Mouse (Mus musculus) T-cell, adult 2 months (primary cell): Measurements from ENCODE around the gene Ciapin1.

Experiments used
- DNase-seq: peaks from one replicate; pipeline ENCODE4 v3.0.0; 2022; ENCODE audit warnings: low spot score

The Ciapin1 gene

GRCm38 (mm10) chr8:94837662-94838574 is at the start of gene Ciapin1, which contains the start of gene Coq9:
Gene Ciapin1 (minus strand): TSS chr8:94838358.
Gene Coq9 (plus strand): TSS chr8:94838321.
- DNase-seq: peak; percentile 96

GRCm38 (mm10) chr8:94880742-94881141 is 42.6 kb upstream of the Ciapin1 start:
- DNase-seq: no peak

- DNase-seq: no peak
Observed at GRCm38 (mm10) chr8:94876820-94877219, 38.7 kb upstream of the Ciapin1 start.

- peak; percentile 65 for DNase-seq
Observed at GRCm38 (mm10) chr8:94876197-94876730, 38.1 kb upstream of the Ciapin1 start, which contains the start of gene Dok4. Gene Dok4 (minus strand): TSS chr8:94876330.

- no peak for DNase-seq
Observed at GRCm38 (mm10) chr8:94875871-94876150, 37.7 kb upstream of the Ciapin1 start.

- no peak for DNase-seq
Observed at GRCm38 (mm10) chr8:94875096-94875870, 37.1 kb upstream of the Ciapin1 start.

GRCm38 (mm10) chr8:94874358-94874757 is 36.2 kb upstream of the Ciapin1 start:
- DNase-seq: peak; percentile 62

- no peak for DNase-seq
Observed at GRCm38 (mm10) chr8:94872576-94872975, 34.4 kb upstream of the Ciapin1 start.

GRCm38 (mm10) chr8:94872156-94872555 is 34.0 kb upstream of the Ciapin1 start:
- no peak for DNase-seq

GRCm38 (mm10) chr8:94871108-94871894 is 33.1 kb upstream of the Ciapin1 start:
- peak; percentile 55 for DNase-seq

DNA sequence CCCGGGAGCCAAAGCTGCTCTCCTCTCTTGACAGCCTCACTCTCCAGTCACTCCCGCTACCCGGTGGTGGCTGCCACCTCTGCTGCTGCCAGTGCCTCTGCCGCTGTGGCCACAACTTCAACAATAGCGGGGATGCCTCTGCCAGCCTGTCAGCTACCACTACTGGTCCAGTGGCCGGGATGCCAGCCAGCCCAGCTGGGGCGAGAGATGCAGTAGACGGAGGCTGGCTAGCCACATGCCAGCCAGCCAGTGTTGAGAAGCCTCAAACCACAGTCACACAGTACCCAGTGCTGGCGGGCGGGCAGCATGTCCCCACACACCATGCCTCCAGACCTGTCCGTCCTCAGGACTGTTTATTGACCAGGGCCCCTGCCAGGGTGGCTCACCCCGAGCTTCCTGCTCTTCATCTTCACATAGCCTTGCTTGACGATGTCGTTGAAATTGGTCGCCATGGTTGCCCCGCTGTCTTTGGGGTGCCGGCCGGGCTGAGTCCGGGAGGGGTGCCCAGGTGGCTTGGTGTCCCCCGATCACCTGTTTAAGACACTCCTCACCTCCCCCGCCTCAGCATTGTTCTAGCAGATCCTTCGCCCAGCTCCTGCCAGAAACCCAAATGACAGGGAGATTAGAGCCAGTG is 32.4 kb upstream of the Ciapin1 start:
- DNase-seq: peak; percentile 7

DNA sequence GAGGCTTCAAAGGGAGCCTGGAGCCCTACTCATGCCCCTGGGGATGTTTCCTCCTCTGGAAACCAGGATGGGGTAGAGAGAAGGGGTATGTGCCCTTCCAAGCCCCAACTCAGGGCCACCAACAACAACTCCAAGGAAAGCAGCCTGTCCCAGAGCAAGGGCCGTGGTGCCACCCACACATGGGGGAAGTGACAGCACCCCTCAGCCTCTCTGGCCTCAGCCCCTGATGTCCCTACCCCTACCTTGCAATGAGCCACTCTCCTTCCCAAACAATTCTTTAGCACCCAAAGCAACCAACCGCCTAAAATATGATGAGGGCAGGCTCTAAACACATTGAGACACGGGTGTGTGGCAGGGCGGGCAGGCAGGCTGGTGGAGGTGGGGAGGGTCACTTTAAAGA is 31.8 kb upstream of the Ciapin1 start:
- DNase-seq: no peak

DNA sequence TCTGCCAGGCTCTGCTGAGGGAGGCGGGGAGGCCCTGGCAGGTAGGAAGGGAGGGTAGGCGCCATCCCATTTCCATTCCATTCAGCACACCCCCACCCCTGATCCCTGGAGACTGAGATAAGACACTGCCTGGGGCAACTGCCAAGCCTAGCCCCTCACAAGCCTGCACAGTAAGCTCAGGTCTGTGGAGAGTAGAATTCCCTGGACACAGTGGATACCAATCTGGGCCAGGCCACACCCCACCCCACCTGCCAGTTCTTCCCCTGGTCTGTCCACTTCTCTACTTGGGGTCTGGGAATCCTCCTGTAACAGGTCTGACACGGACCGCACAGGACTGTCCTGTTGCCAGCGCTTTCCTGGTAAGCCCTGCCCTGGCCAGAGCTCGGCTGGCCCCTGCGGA is 31.0 kb upstream of the Ciapin1 start:
- no peak for DNase-seq

DNA sequence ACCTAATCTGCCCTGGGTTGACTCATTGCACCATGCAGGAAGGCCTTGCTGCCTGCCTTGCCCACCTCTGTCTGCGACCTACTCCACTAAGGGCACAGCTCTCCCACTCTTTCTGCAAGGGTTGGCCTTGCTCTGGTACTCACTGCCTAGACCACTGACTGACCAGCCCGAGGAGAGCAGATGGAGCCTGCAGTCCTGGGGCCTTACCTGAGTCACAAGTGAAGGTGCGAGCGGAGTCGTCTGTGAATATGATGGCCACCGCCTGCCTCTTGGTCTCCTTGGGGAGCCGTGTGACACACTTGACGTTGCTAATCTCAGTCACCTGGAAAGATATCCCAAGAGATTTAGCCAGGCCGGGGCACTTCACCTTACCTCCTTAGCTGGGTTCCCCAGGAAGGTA is 28.8 kb upstream of the Ciapin1 start:
- DNase-seq: no peak

DNA sequence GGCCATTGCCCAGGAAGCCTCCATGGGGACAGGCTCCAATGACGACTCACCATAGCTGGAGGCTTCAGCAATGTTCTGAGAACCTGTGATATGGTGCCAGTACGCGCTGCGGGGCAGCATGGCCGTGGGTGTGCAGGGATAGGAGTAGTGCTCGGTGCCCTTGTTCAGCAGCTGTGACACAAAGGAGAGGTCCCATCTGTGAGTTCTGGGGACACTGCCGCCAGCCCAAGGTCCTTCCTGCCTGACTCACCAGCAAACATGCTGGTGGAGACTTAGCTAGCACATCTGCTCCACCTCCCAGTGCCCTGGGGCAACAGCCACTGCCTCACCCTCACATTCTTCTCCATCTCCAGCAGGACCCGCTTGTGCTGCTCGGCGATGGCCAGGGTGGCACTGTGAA is 27.1 kb upstream of the Ciapin1 start:
- DNase-seq: no peak

DNA sequence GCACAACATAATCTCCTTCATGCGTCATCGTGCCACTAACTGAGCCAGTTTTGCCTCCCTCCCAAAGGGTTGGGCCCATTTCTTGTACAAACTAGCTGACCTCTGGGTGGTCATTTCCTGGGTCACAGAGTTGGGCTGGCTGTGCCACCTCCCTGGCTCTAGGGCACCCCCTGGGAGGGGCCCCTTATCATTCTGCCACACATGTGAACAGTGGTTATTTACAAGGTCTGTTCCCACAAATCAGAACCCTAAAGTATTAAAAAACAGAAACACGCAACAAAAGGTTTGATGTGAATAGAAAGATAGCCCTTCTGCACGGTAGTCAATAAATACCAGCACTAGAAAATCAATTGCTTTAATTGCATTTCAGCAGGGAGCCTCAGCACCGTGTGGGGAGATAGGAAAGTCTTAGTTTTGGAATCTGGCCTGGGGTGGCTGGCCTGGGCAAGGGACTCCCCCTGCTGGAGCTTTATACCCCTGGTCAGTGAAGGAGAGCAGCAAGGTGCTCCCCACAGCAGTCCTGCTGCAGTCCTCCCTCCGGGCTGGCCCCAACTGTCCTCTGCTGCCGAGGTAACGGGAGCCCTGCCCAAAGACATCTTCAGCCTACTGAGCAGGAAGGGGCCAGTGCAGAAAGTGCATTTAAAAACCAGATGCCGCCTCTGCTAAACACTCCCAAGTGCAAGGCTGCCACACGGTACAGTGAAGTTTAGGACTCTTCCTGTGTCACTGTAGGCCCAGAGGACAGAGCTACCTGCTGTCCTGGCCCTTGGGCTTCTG is 25.9 kb upstream of the Ciapin1 start:
- no peak for DNase-seq

DNA sequence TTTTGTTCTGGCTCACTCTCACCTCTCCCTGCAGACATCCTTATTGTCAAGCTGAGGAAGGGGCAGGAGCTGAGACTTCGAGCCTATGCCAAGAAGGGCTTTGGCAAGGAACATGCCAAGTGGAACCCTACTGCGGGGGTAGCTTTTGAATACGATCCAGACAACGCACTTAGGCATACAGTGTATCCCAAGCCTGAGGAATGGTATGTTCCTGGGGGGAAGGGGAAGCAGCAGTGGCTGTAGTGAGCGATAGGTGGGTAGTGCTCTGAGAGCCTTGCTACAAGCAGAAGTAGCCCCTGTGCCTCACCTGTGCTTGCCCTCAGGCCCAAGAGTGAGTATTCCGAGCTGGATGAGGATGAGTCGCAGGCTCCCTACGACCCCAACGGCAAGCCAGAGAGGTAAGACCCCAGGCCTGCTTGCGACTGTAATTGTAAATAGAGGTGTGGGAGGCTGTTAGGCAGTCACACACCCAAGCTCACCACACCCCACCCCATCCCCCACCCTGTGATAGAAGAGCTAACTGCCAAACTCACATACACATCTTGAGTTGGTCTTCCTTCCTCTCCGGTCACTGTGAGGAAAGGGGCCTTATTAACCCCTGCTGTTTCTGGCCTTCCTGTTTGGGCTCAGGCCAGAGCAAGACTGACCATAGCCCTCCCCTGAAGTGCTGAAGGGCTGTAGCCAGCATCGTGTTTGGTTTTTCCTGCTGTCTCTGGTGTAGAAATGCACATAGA is 24.5 kb upstream of the Ciapin1 start:
- no peak for DNase-seq

GRCm38 (mm10) chr8:94861352-94861910 is 23.3 kb upstream of the Ciapin1 start:
- peak; percentile 54 for DNase-seq

GRCm38 (mm10) chr8:94857346-94858173 is 19.4 kb upstream of the Ciapin1 start, which contains the start of gene Polr2c:
Gene Polr2c (plus strand): TSS chr8:94857450.
- DNase-seq: peak; percentile 88
